Mouse (Mus musculus) gastrocnemius, adult 2 months (tissue): ENCODE measurements around the gene Gm8334. TPM values are rescaled to one million over a fixed set of nuclear protein-coding genes. Genes with fewer than 3 reads are reported as not detected.
"Not testable (repeated sequence)": the region's sequence is repeated elsewhere in the genome, so short reads cannot be mapped to it uniquely, and the experiment has no call there.

Experiments used
- DNase-seq: peaks from one replicate; pipeline ENCODE4 v3.0.0; 2022
- H3K27ac ChIP-seq: fragments of 200-600 bp; 2 replicates; pipeline ENCODE4 v1.8.1; 2022; ENCODE audit warnings: mild to moderate bottlenecking
- H3K4me3 ChIP-seq: fragments of 200-600 bp; 2 replicates; pipeline ENCODE4 v1.8.1; 2022; ENCODE audit warnings: mild to moderate bottlenecking, moderate library complexity
- intact Hi-C: fragments of 180-260 bp; cut with DNase I; formaldehyde crosslinking; loops from one replicate; pipeline ENCODE4 v1.15.1; 2025
- long read RNA-seq, 2 experiments: library from polyadenylated mRNA; stranded (forward); transcript quantifications; one replicate each; pipeline ENCODE4 v2.0.0; 2021
- total RNA-seq, 2 experiments: library from RNA; stranded (reverse); gene quantifications; 2 replicates each; pipeline ENCODE4 v1.2.3; 2021

Gm8334 gene
- not detected for total RNA-seq
- long read RNA-seq, experiment 1: 0 reads
- long read RNA-seq, experiment 2: 0 reads

GRCm38 (mm10) chrX:148615053-148615452, at the start of gene Gm8334:
Gm8334 (minus strand) TSS chrX:148615153.
- H3K4me3 ChIP-seq, intact Hi-C loops, H3K27ac ChIP-seq, DNase-seq: not testable (repeated sequence)

- intact Hi-C loops, H3K4me3 ChIP-seq, H3K27ac ChIP-seq, DNase-seq: not testable (repeated sequence)
Measured at GRCm38 (mm10) chrX:148663298-148663697, 48.3 kb upstream of the Gm8334 start, which contains the start of gene Gm15127. Gm15127 (plus strand) TSS chrX:148663598.

Other genes with a start within 250 kb of the Gm8334 start
- not detected for gene Gm15114, start 126.2 kb downstream of the Gm8334 start, total RNA-seq
- gene Gm15127, start 48.4 kb upstream of the Gm8334 start, total RNA-seq: not detected
- gene Luzp4, start 242.5 kb upstream of the Gm8334 start, total RNA-seq: not detected